In the genomic region with DNA sequence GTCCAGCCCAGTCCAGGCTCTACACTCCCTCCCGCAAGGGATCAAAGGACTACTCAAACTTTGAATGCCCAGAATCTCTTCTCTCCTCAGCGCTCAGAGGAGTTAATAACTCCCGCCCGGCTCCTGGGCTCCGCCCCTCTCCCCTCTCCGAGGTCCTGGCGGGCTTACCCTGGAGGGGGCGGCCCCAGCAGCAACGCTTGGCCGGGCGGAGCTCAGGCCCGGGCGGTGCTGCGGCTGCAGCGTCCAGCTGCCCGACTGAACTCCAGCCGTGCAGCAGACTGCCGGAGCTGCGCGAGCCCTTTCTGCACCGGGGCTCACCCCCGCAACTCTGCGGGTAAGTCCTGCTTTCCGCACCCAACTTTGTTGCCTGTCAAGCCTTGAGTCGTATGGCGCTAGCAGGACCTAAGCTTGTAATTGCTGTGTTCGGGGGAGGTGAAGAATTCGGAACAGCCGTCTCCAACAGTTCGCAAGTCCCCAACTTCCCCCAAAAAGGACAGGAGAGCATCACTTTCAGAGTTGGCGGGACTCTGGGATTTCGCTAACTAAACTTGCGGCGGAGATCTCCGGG, we compare ENCODE assay signal across 8 mouse cellular contexts. TPM values are rescaled to one million over a fixed set of nuclear protein-coding genes. Genes with fewer than 3 reads are reported as not detected.
DNase-seq lines count a peak whose midpoint lies in the region; ATAC-seq and TF ChIP-seq lines count a peak whose summit lies in the region.

Gene Pias3, plus strand, starts transcription at position 187 of the 568 bp plus-strand sequence.

- H3K9me3 ChIP-seq in limb, embryonic 15.5 days, result no peaks in the 10 kb centered on the region
- no peaks in the 10 kb centered on the region for H3K9me3 ChIP-seq in midbrain, postnatal 0 days (ENCODE audit: low read length)

- under 1% methylated on average over 35 of the region's 35 CpGs for WGBS in limb, embryonic 15.5 days
- 1% methylated on average over 35 of the region's 35 CpGs for WGBS in midbrain, postnatal 0 days

- no peak for TF ChIP-seq CTCF in midbrain, postnatal 0 days (IDR thresholded peaks at IDR 0.05)

- peak within 1 kb of the TSS; percentile 89 for H3K4me3 ChIP-seq in limb, embryonic 15.5 days
- H3K4me3 ChIP-seq in midbrain, postnatal 0 days (ENCODE audit: low read depth, low read length), result peak within 1 kb of the TSS; percentile 94

- no peaks in the 10 kb centered on the region for H3K27me3 ChIP-seq in limb, embryonic 15.5 days
- H3K27me3 ChIP-seq in midbrain, postnatal 0 days (ENCODE audit: insufficient read depth, low read length), result no peaks in the 10 kb centered on the region

- H3K9ac ChIP-seq in limb, embryonic 15.5 days, result peak within 1 kb of the TSS; percentile 79
- H3K9ac ChIP-seq in midbrain, postnatal 0 days (replicated peaks; ENCODE audit: low read length, poor library complexity, severe bottlenecking), result peak within 1 kb of the TSS; percentile 81

- ATAC-seq in limb, embryonic 15.5 days (ENCODE audit: insufficient number of reproducible peaks, low FRiP score, low TSS enrichment, low read depth), result peak; percentile 83
- peak; percentile 71 for ATAC-seq in midbrain, postnatal 0 days (ENCODE audit: low FRiP score)

- H3K4me1 ChIP-seq in limb, embryonic 15.5 days, result peaks cover 22% of the 10 kb centered on the region
- H3K4me1 ChIP-seq in midbrain, postnatal 0 days (ENCODE audit: insufficient read depth, low read length), result peaks cover 4% of the 10 kb centered on the region; the same call in 1 of the 2 replicates

- H3K27ac ChIP-seq in limb, embryonic 15.5 days, result peak within 1 kb of the TSS; percentile 96
- peak within 1 kb of the TSS; percentile 78 for H3K27ac ChIP-seq in midbrain, postnatal 0 days (ENCODE audit: low read depth, low read length)

- H3K36me3 ChIP-seq in limb, embryonic 15.5 days, result peaks cover 20% of the 10 kb centered on the region
- H3K36me3 ChIP-seq in midbrain, postnatal 0 days (ENCODE audit: insufficient read depth, low read length), result peaks cover 6% of the 10 kb centered on the region

- DNase-seq in layer of hippocampus, adult 11-12 months (ENCODE audit: low spot score), result peak; percentile 56
- no peak for DNase-seq in layer of hippocampus, adult 9-10 months (ENCODE audit: low spot score)
- peak; percentile 84 for DNase-seq in embryo, embryonic 9.5 days (ENCODE audit: extremely low spot score)
- peak; percentile 99 for DNase-seq in heart, adult 11 months
- peak; percentile 88 for DNase-seq in kidney, adult 18-20 months
- peak; percentile 71 for DNase-seq in midbrain, postnatal 0 days (ENCODE audit: low spot score)
- DNase-seq in spleen, postnatal 14 days (ENCODE audit: low spot score in 2 of 2), result peak; percentile 49 to 55

- H3K4me2 ChIP-seq in limb, embryonic 15.5 days, result peak within 1 kb of the TSS; percentile 80
- H3K4me2 ChIP-seq in midbrain, postnatal 0 days (ENCODE audit: low read depth, low read length, poor library complexity, severe bottlenecking), result peak within 1 kb of the TSS; percentile 86

RNA-seq across cellular contexts. Expression of gene Pias3, which starts in this region (rescaled TPM):
- polyA plus RNA-seq in limb, embryonic 15.5 days (2015; fragmentation: Nextera tagmentation; extraction: Ambion mirVana), result 65.2 and 66.5 TPM in 2 replicates
- 33.1 and 46.0 TPM in 2 replicates for total RNA-seq in midbrain, postnatal 0 days (2014; rRNA removed)
- polyA plus RNA-seq in midbrain, postnatal 0 days (2015; fragmentation: Nextera tagmentation; extraction: Ambion mirVana), result 44.2 and 49.7 TPM in 2 replicates
